ENCODE assay signal across 7 mouse cellular contexts in genomic region chr5:69704261-69705167, GRCm38 (mm10).
DNase-seq lines count a peak whose midpoint lies in the region; ATAC-seq and TF ChIP-seq lines count a peak whose summit lies in the region.

No protein-coding gene starts in this region.

- ATAC-seq in lung, embryonic 14.5 days (ENCODE audit: insufficient read depth): no peak
- peak; percentile 76 for ATAC-seq in hindbrain, embryonic 13.5 days (ENCODE audit: low FRiP score)
- ATAC-seq in neural tube, embryonic 12.5 days (ENCODE audit: low FRiP score, low read depth): 0 out of 2 replicates have a peak, but pooled peaks have one; percentile 72
- ATAC-seq in CD4-positive, CD25-positive, alpha-beta regulatory T cell, adult 4 months: no peak

- H3K4me2 ChIP-seq in lung, embryonic 14.5 days: no peak overlapping the region
- no peak overlapping the region for H3K4me2 ChIP-seq in hindbrain, embryonic 13.5 days
- H3K4me2 ChIP-seq in neural tube, embryonic 12.5 days (replicated peaks): no peak overlapping the region

- H3K27me3 ChIP-seq in lung, embryonic 14.5 days (ENCODE audit: insufficient read depth, low read length): no peaks in the 10 kb centered on the region
- no peaks in the 10 kb centered on the region for H3K27me3 ChIP-seq in hindbrain, embryonic 13.5 days
- no peaks in the 10 kb centered on the region for H3K27me3 ChIP-seq in neural tube, embryonic 12.5 days (replicated peaks)

- H3K9ac ChIP-seq in lung, embryonic 14.5 days: no peak overlapping the region
- no peak overlapping the region for H3K9ac ChIP-seq in hindbrain, embryonic 13.5 days
- no peak overlapping the region for H3K9ac ChIP-seq in neural tube, embryonic 12.5 days

- H3K9me3 ChIP-seq in lung, embryonic 14.5 days (ENCODE audit: low read depth, low read length): no peaks in the 10 kb centered on the region
- H3K9me3 ChIP-seq in hindbrain, embryonic 13.5 days: no peaks in the 10 kb centered on the region
- no peaks in the 10 kb centered on the region for H3K9me3 ChIP-seq in neural tube, embryonic 12.5 days

- DNase-seq in lung, embryonic 14.5 days: peak; percentile 28
- DNase-seq in lung, postnatal 25 days (ENCODE audit: low spot score): no peak
- no peak for DNase-seq in thymus, adult 18-20 months

- H3K4me3 ChIP-seq in lung, embryonic 14.5 days (ENCODE audit: low read depth, low read length): no peak overlapping the region
- H3K4me3 ChIP-seq in cortical plate, adult 2 months (ENCODE audit: insufficient read depth, low read length): no peak overlapping the region
- no peak overlapping the region for H3K4me3 ChIP-seq in hindbrain, embryonic 13.5 days
- H3K4me3 ChIP-seq in neural tube, embryonic 12.5 days: no peak overlapping the region

- H3K36me3 ChIP-seq in lung, embryonic 14.5 days (ENCODE audit: insufficient read depth): no peaks in the 10 kb centered on the region
- H3K36me3 ChIP-seq in hindbrain, embryonic 13.5 days: no peaks in the 10 kb centered on the region
- no peaks in the 10 kb centered on the region for H3K36me3 ChIP-seq in neural tube, embryonic 12.5 days

- no peak overlapping the region for H3K27ac ChIP-seq in lung, embryonic 14.5 days (ENCODE audit: low read depth)
- H3K27ac ChIP-seq in cortical plate, adult 2 months (ENCODE audit: insufficient read depth, low read length): no peak overlapping the region
- H3K27ac ChIP-seq in hindbrain, embryonic 13.5 days: no peak overlapping the region
- no peak overlapping the region for H3K27ac ChIP-seq in neural tube, embryonic 12.5 days

- peak; percentile 61 for TF ChIP-seq CTCF in lung, embryonic 14.5 days (IDR thresholded peaks at IDR 0.05; ENCODE audit: low read depth)
- peak; percentile 79 for TF ChIP-seq CTCF in cortical plate, adult 2 months (IDR thresholded peaks at IDR 0.05; ENCODE audit: extremely low read depth, insufficient read depth, low read length)

- WGBS in lung, embryonic 14.5 days: 58% methylated on average over 2 of the region's 2 CpGs
- WGBS in hindbrain, embryonic 13.5 days: 52% methylated on average over 2 of the region's 2 CpGs
- WGBS in neural tube, embryonic 12.5 days: 64% methylated on average over 2 of the region's 2 CpGs

- no peak for TF ChIP-seq POLR2A in cortical plate, adult 2 months (IDR thresholded peaks at IDR 0.05; ENCODE audit: extremely low read depth, insufficient read depth, low read length)

- no peaks in the 10 kb centered on the region for H3K4me1 ChIP-seq in lung, embryonic 14.5 days (ENCODE audit: insufficient read depth)
- H3K4me1 ChIP-seq in cortical plate, adult 2 months (ENCODE audit: control insufficient read depth, insufficient read depth, low read length): peaks cover 2% of the 10 kb centered on the region; the same call in 1 of the 2 replicates
- H3K4me1 ChIP-seq in hindbrain, embryonic 13.5 days (replicated peaks): no peaks in the 10 kb centered on the region
- no peaks in the 10 kb centered on the region; the same call in 1 of the 2 replicates for H3K4me1 ChIP-seq in neural tube, embryonic 12.5 days

Comparison
In these comparisons a context has a peak if more than half of its experiments do, and no peak if none do; other contexts are left out.
1. ATAC-seq: peak in hindbrain, embryonic 13.5 days (single experiment) and neural tube, embryonic 12.5 days (single experiment); none in lung, embryonic 14.5 days (single experiment) and CD4-positive, CD25-positive, alpha-beta regulatory T cell, adult 4 months (single experiment).